Mouse (Mus musculus): ENCODE data around the gene Hdac4.

Hdac4 gene

DNA sequence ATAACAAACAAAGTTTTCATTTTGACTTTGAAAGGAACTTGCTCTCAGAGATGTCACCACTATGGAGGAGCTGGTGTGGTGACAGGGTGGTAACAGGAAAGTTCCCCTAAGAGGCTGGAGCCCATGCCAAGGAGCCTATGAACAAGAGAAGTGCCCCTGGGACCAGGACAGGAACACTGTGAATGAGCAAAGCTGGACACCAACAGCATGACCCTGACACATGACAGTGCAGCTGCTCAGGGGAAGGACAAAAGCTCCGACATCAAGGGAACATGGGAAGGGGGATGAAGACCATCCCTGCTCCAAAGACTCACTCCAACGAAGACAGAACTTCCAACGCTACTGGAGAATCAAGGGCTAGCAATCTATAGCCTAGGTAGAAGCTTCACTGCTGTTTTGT is 97.0 kb downstream of the Hdac4 start:
- DNase-seq, result no peak

- DNase-seq, result no peak
Measured at GRCm38 (mm10) chr1:92096991-92097525, 98.4 kb downstream of the Hdac4 start.

DNA sequence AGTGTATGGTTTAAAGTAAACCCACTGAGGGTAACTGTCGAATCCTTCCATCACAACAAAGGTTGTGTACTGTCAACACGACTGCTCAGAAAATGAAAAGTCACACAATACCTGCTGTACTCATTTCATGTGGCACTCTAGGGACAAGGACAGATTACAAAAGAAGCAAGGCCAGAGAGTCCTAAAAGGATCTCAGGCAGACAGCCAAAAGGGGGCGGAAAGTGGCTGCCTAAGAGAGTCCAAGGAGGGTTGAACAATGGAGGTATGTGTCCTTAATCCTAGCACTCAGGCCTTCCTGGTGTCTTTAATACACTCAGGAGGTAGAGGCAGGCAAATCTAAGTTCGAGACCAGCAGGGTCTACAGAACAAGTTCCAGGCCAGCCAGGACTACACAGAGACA is 103.2 kb downstream of the Hdac4 start:
- DNase-seq, result no peak

DNA sequence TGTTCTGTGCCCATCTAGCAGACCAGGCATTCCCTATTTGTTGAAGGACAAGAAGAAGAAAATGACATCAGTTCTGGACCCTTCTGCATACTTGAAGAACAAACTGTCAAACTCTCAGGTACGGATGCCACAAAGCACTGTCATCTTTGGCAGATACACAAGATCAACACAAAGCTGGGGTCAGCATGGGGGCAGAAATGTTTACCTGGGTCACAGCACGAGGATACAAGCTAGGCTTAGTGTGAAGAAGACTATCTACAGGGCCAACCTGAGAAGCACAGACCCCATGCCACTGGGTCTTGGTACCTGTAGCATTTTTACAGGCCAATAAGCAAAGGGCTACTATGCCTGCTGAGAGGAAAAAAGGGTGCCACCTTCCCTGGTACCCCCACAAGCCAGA is 107.7 kb downstream of the Hdac4 start:
- DNase-seq, result no peak

DNA sequence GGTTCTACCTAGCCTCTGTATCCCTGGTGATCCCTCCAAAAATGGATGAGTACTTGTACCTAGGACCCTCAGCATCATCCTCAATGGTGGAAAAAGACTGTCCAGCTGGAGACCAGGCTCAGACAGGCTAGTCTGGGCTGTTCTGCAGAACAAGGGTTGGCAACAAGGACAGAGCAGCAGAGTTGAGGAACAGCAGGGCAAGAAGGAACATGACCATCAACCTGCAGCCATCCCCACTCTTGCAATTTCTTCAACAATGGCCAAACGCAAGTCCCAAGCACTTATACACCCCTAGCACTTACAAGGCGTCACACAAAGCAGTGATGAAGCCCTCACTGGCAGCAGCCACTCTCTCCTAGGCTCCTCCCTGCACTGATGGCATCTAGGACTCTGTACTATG is 108.2 kb downstream of the Hdac4 start:
- DNase-seq, result no peak

DNA sequence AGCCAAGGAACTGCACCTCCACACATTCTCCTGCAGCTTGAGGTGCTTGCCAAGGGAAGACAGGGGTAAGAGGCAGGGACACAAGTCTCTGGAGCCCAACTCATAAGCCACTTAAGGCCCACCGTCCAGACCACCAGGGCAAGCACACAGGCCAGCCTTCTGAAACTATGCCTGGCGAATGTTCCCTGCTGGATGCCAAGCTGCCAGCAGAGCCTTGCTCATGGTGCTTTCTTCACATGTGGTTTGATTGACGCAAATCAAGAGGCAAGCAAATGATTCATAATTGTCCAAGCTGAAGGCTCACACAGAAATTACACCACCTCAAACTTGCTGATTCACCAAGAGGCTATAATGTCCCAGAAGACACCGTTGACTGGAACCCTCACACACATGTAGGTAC is 108.7 kb downstream of the Hdac4 start:
- no peak for DNase-seq

GRCm38 (mm10) chr1:92086277-92086813 is 109.2 kb downstream of the Hdac4 start:
- DNase-seq, result no peak

GRCm38 (mm10) chr1:92084738-92085137 is 110.8 kb downstream of the Hdac4 start:
- DNase-seq, result no peak

GRCm38 (mm10) chr1:92084004-92084403 is 111.5 kb downstream of the Hdac4 start:
- no peak for DNase-seq

GRCm38 (mm10) chr1:92082837-92083541 is 112.5 kb downstream of the Hdac4 start:
- DNase-seq, result no peak

- DNase-seq, result no peak
Measured at GRCm38 (mm10) chr1:92082156-92082836, 113.2 kb downstream of the Hdac4 start.

DNA sequence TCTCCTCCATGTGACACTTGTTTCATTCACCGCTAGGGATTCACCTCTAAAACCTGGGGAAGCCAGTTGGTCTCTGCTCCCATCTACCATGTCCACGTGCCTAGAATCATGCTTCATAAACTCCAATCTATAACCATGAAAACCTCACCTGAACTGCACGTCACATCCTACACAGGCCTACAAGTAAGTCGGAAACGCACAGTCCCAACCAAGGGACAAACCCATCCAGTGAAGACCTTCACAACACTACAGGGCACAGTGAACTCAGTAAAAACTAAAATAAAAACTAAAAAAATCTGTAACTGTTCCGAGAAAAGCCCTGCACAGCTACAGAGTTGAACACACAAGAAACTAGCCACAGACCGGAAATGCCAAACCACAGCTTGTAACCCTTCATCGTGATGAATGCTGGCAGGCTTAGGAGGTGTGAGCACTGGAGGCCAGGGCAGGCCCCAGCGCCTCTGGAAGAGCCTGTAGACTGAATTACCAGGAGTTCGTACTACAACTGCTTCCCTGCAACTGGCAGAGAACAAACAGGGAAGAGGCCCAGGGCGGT is 115.4 kb downstream of the Hdac4 start:
- DNase-seq, result no peak

GRCm38 (mm10) chr1:92075312-92075711 is 120.2 kb downstream of the Hdac4 start:
- DNase-seq, result no peak

DNA sequence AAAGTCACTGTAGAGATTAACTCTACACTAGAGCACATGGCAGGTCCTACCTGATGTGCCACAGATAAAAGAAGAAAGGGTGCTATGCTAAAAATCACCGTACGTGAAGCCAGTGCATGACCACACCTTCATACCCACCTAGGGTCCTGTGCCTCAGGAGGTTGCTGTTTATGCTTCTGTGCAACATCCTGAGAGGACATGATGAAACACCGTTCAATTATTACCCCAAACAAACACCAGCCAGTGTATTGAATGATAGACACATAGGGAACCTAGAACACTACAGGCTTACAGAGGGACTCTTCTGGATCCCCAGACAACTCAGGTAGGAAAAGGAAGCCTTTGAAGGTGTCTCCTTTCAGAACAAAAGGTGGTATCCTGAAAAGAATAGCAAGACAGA is 120.8 kb downstream of the Hdac4 start:
- DNase-seq, result no peak

GRCm38 (mm10) chr1:92069932-92070677 is 125.4 kb downstream of the Hdac4 start:
- DNase-seq, result no peak

GRCm38 (mm10) chr1:92069464-92069863 is 126.0 kb downstream of the Hdac4 start:
- no peak for DNase-seq

DNA sequence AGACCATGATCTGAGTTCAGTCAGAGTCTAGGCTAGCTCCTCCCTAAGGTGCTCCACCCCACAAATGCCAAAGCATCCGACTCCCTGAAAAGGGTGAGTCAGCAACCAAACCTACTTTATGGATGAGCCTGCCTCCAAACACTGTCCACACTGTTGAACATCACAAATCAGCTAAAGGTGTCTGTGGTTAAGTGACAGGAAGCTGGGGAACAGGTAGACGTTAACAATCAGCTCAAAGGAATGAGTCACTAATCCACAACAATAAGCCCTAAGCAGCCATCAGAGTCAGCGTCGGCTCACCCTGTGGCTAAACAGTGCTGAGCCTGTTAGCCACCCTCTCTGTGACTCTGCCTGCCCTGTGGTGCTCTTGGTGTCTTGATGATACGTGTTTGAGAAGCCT is 131.2 kb downstream of the Hdac4 start:
- DNase-seq, result no peak

GRCm38 (mm10) chr1:92063271-92063670 is 132.2 kb downstream of the Hdac4 start:
- peak; percentile 48 to 71 for DNase-seq

DNA sequence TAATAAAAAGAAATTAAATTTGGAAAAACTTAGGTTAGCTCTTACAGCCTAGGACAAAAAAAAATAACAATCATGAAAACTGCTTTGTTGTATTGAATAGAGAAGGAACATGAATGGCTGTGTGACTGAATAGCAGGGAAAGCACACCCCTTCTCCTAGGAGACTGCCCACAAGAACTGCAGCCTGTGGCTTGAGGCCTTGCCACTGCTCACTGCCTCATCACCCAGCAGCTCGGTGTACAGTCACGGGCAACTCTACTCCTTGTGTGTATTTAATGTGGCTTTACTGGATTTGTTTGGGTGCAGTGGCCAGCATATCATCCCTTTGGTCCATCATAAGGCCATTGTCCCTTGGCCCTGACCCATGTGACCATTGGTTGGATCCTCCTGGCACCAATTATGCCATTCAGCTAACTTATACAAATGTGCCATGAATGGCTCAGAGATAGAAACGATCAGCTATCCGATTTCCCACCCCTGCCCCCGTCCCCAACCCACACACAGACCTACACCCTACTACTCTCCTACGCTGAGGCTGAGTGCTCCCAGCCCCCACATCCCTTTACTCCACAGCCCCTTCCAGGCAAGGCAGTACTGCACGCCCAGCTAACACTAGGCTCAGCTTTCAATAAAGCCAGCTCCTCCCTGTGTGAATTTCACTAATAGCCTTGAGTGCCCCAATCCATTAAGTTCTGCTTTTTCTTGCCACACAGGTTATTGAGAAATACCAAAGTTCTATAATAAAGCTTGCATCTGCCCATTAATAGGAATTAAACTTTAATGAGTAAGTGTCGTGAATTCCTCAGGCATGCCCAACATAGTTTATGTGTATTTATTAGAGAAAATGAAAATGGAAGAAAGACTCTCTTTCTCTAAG is 134.1 kb downstream of the Hdac4 start:
- DNase-seq, result no peak

DNA sequence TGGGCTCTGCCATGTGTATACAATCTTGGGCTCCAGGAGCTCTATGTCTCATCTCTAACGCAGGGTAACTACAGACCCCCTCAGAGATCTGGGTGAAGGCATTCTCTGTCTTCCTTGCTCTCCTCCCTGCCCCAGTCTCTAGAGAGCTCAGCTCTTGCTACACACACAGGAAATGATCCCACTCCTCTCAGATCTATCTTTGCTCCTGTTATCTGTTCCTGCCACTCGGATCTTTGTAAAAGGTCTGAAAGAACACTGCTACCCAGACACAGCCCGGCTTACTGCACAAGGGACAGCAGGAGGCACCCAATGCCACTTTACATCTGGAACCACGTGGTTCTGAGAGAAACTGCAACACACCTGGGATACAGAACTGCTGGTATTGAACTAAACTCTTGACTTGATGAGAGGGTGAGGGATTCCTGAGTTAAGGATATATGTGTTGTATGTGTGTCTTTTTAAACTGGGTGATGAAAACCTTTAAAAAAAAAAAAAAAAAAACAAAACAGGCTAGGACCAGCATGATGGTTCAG is 134.9 kb downstream of the Hdac4 start:
- DNase-seq, result no peak

DNA sequence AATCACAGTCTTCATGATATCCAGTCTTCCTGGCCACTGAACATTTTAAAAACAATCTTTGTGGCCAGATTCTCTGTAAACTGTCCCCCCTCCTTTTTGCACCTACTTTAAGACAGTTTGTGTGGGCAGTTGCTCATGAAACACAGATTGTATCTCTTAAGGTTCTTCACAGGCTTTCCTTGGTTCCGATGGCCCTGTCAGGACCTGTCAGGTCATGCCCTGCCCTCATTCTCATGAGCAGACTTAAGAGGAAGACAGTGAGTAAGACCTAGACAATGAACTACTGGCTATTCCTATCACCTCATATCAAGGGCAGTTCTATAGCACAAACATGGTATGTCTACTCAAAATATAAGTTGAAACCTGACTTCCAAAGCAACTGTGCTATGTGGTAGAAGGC is 135.9 kb downstream of the Hdac4 start:
- DNase-seq, result no peak

Data from cerebellum, postnatal 25 days (tissue).